Mouse (Mus musculus) left cerebral cortex, postnatal 36 days (tissue): Measurements from ENCODE around the gene Lrrc28. TPM values are rescaled to one million over a fixed set of nuclear protein-coding genes. Genes with fewer than 3 reads are reported as not detected.

Experiments used
- DNase-seq, 2 experiments: peaks; one replicate each; pipeline ENCODE4 v3.0.0; 2021 to 2022; ENCODE audit warnings: low spot score in 2 of 2, mixed read lengths in 1 of 2
- intact Hi-C: fragments of 180-260 bp; cut with DNase I; formaldehyde crosslinking; loops from one replicate; pipeline ENCODE4 v1.15.1; 2025
- total RNA-seq, 2 experiments: library from RNA; stranded (reverse); gene quantifications; 2 replicates each; pipeline ENCODE4 v1.2.3; 2021

Gene Lrrc28
- total RNA-seq, 2 experiments from 2014 or later: 30.5 to 36.8 TPM

DNA sequence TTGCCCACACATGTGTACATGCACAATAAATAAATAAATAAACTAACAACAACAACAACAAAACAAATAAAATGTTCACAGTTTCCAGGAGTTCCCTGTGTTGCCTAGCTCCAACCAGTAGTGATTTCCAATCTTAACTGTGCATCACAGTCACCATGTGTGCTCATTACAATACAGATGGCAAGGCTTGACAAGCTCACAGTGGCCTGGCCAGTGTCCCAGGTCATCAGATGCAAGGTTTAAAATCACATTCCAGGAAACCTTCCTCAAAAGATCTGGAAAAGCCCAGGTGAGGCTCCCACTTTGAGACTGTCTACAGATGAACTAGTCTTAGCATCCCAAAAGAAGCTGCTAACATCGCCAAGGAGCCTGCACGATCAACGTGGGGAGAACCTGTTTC is 176.9 kb downstream of the Lrrc28 start:
- DNase-seq: no peak
- intact Hi-C loops: no loop called here

DNA sequence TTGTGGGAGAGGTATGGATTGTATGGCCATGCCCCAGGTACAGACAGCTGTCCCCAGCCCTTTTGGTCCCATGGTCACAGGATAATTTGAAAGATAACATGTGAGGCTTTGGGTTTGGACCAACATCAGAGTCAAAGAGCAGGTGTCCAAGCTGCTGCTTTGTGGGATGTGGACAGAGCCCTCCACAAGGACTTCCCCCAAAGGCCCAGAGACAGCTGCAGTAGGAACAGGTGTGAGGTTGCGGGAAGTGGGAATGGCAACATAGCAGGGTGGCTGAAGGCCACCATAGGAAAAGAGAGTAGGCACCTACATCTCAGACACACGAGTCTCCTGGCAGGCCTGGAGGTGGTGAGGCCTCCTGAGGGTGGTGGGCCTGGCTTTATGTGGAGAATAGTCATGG is 178.7 kb downstream of the Lrrc28 start:
- no peak for DNase-seq
- intact Hi-C loops: no loop called here

DNA sequence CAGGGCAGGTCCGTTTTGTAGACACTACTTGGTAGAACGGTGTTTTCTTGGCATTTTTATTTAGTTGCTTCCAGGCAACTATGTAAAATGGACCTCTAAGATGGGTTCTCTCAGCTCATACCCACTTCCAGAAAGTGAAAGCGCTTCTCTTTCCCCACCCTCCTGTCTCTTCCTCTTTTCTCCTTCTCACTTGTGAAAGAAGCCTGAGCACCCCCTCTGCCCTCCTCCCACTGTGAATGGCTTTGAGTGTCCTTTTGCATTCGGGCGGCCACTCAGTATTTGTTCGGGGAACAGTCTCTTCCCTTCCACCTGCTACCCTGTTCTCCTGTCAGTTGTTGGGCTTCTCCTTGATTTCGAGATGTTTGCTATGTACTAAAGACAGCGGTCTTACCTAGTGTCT is 180.4 kb downstream of the Lrrc28 start:
- intact Hi-C loops: no loop called here
- DNase-seq: no peak

DNA sequence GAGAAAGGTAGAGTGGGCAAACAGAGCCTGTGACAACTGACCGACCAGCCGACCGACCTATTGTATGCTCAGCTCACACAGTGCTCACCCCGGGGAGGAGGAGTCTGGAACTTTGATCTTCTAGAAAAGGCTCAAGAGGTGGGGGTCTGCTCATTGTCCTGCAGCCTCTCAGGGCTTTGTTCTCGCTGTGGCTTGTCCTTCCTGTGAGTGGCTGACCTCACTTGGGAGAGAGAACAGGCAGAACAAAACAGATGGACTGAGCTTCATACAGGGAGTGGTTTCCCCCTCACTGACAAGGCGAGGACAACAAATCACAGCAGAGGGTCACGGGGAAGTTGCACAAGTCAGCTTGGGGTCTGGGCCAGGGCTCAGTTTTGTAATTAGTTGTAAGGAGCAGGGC is 181.5 kb downstream of the Lrrc28 start:
- intact Hi-C loops: no loop called here
- no peak for DNase-seq

Other genes with a start within 250 kb of the Lrrc28 start
- 1 to 10 TPM; 5.8 to 7.0 TPM for gene Ttc23, start 2.1 kb upstream of the Lrrc28 start, total RNA-seq
- gene Synm, start 114.5 kb upstream of the Lrrc28 start, total RNA-seq: 10 to 100 TPM; 17.9 to 18.3 TPM